Comparison of ENCODE assay signal across 9 mouse cellular contexts in genomic region chr2:101983082-101983852, GRCm38 (mm10).
DNase-seq lines count a peak whose midpoint lies in the region; ATAC-seq lines count a peak whose summit lies in the region.
"Had no signal": no experiment of that assay in that cellular context is flagged by ENCODE, and none has a peak within 500 bp of the region (broad histone marks: within the 10 kb centered on the region; RNA-seq: fewer than 3 reads in every experiment).

No protein-coding gene starts in this region.

- H3K27me3 ChIP-seq in heart, embryonic 10.5 days (ENCODE audit: insufficient read depth, poor library complexity, severe bottlenecking): no peaks in the 10 kb centered on the region
- H3K27me3 ChIP-seq in embryonic facial prominence, embryonic 13.5 days: peaks cover 6% of the 10 kb centered on the region; the same call in 1 of the 2 replicates
- no peaks in the 10 kb centered on the region for H3K27me3 ChIP-seq in hindbrain, embryonic 14.5 days (ENCODE audit: control insufficient read depth, insufficient read depth, low read length)
- H3K27me3 ChIP-seq: neural tube, embryonic 12.5 days had no signal

- no peaks in the 10 kb centered on the region for H3K9me3 ChIP-seq in heart, embryonic 10.5 days
- no peaks in the 10 kb centered on the region for H3K9me3 ChIP-seq in embryonic facial prominence, embryonic 13.5 days
- H3K9me3 ChIP-seq in hindbrain, embryonic 14.5 days (ENCODE audit: control insufficient read depth, low read length): no peaks in the 10 kb centered on the region
- H3K9me3 ChIP-seq: neural tube, embryonic 12.5 days had no signal

- DNase-seq in heart, embryonic 10.5 days (ENCODE audit: low spot score): no peak
- no peak for DNase-seq in heart, adult 9 months (ENCODE audit: low spot score in 2 of 2)
- no peak for DNase-seq in hindbrain, embryonic 14.5 days (ENCODE audit: low spot score)
- DNase-seq in left cerebral cortex, postnatal 36 days (ENCODE audit: low spot score in 2 of 2): peak; percentile 87 to 88
- peak; percentile 42 for DNase-seq in neural tube, embryonic 10.5 days (ENCODE audit: extremely low spot score, low spot score)
- DNase-seq in urinary bladder, postnatal 4 days (ENCODE audit: low spot score in 2 of 2): no peak
- no peak for DNase-seq in c-Kit-positive CD71-positive TER-119-positive erythroid progenitor cells, embryonic 14.5 days (ENCODE audit: low spot score)

- intact Hi-C loops in left cerebral cortex, postnatal 36 days (cut with DNase I): loop anchor here (5.0 kb wide), 2 partner anchors 76 to 469 kb away; partner anchors contain the start of gene Fjx1

- peak overlapping the region; percentile 67; the same call in 1 of the 2 replicates for H3K27ac ChIP-seq in heart, embryonic 10.5 days
- peak overlapping the region; percentile 80 for H3K27ac ChIP-seq in embryonic facial prominence, embryonic 13.5 days
- no peak overlapping the region for H3K27ac ChIP-seq in hindbrain, embryonic 14.5 days
- H3K27ac ChIP-seq: neural tube, embryonic 12.5 days had no signal

- H3K9ac ChIP-seq in embryonic facial prominence, embryonic 13.5 days: no peak overlapping the region; the same call in 1 of the 2 replicates
- H3K9ac ChIP-seq in hindbrain, embryonic 14.5 days: no peak overlapping the region
- H3K9ac ChIP-seq: neural tube, embryonic 12.5 days had no signal

- H3K36me3 ChIP-seq in heart, embryonic 10.5 days: no peaks in the 10 kb centered on the region
- H3K36me3 ChIP-seq in embryonic facial prominence, embryonic 13.5 days: no peaks in the 10 kb centered on the region
- H3K36me3 ChIP-seq in hindbrain, embryonic 14.5 days (replicated peaks; ENCODE audit: control insufficient read depth, insufficient read depth): no peaks in the 10 kb centered on the region
- H3K36me3 ChIP-seq: neural tube, embryonic 12.5 days had no signal

- H3K4me1 ChIP-seq in heart, embryonic 10.5 days: peaks cover 68% of the 10 kb centered on the region
- H3K4me1 ChIP-seq in embryonic facial prominence, embryonic 13.5 days: peaks cover 63% of the 10 kb centered on the region
- H3K4me1 ChIP-seq in hindbrain, embryonic 14.5 days (replicated peaks; ENCODE audit: control insufficient read depth, insufficient read depth, low read length): peaks cover 27% of the 10 kb centered on the region

- peak overlapping the region; percentile 30; the same call in 1 of the 2 replicates for H3K4me2 ChIP-seq in embryonic facial prominence, embryonic 13.5 days
- H3K4me2 ChIP-seq in hindbrain, embryonic 14.5 days (replicated peaks): no peak overlapping the region
- H3K4me2 ChIP-seq: neural tube, embryonic 12.5 days had no signal

- WGBS in heart, embryonic 10.5 days: 44% methylated on average over 15 of the region's 15 CpGs
- WGBS in embryonic facial prominence, embryonic 13.5 days: 15% methylated on average over 15 of the region's 15 CpGs
- WGBS in hindbrain, embryonic 14.5 days: 25% methylated on average over 15 of the region's 15 CpGs

- ATAC-seq in embryonic facial prominence, embryonic 13.5 days (ENCODE audit: insufficient number of reproducible peaks, insufficient read depth, low FRiP score, low TSS enrichment, low read depth): peak; percentile 52; the same call in 1 of the 2 replicates
- peak; percentile 26; the same call in 1 of the 2 replicates for ATAC-seq in hindbrain, embryonic 14.5 days (ENCODE audit: low FRiP score)

- no peak overlapping the region for H3K4me3 ChIP-seq in heart, embryonic 10.5 days
- H3K4me3 ChIP-seq in embryonic facial prominence, embryonic 13.5 days: no peak overlapping the region
- H3K4me3 ChIP-seq in hindbrain, embryonic 14.5 days (replicated peaks; ENCODE audit: low read length): no peak overlapping the region
- H3K4me3 ChIP-seq: neural tube, embryonic 12.5 days had no signal

Comparison
In these comparisons a context has a peak if more than half of its experiments do, and no peak if none do; other contexts are left out.
1. DNase-seq: peak in left cerebral cortex, postnatal 36 days (2 of 2) and neural tube, embryonic 10.5 days (single experiment); none in heart, embryonic 10.5 days (single experiment), heart, adult 9 months (0 of 2), hindbrain, embryonic 14.5 days (single experiment), urinary bladder, postnatal 4 days (0 of 2) and c-Kit-positive CD71-positive TER-119-positive erythroid progenitor cells, embryonic 14.5 days (single experiment).